In genomic region chr11:4404277-4404676, GRCm38 (mm10) we compare ENCODE assay signal across 28 mouse cellular contexts. TPM values are rescaled to one million over a fixed set of nuclear protein-coding genes. Genes with fewer than 3 reads are reported as not detected.
DNase-seq lines count a peak whose midpoint lies in the region; TF ChIP-seq lines count a peak whose summit lies in the region.
"Had no signal": no experiment of that assay in that cellular context is flagged by ENCODE, and none has a peak within 500 bp of the region (broad histone marks: within the 10 kb centered on the region; RNA-seq: fewer than 3 reads in every experiment).

No protein-coding gene starts in this region.

- no peaks in the 10 kb centered on the region for H3K4me1 ChIP-seq in lung, adult 2 months (ENCODE audit: control insufficient read depth, insufficient read depth, low read length)
- H3K4me1 ChIP-seq: embryonic facial prominence, embryonic 13.5 days; forebrain, embryonic 12.5 days; limb, embryonic 10.5 days; limb, embryonic 15.5 days; midbrain, embryonic 13.5 days; neural tube, embryonic 15.5 days had no signal

- peak; percentile 14 for DNase-seq in embryo, embryonic 10 days (ENCODE audit: low spot score)
- DNase-seq in embryo, embryonic 11 days = no peak
- DNase-seq in lung, adult 2 months = peak; percentile 5
- no peak for DNase-seq in lung, postnatal 10 days
- peak; percentile 16 for DNase-seq in ES-CJ7 (ENCODE audit: low read depth, low spot score)
- peak; percentile 7 for DNase-seq in lung, postnatal 25 days (ENCODE audit: low spot score)
- DNase-seq in cerebellum, adult 9-10 months = no peak
- DNase-seq in ovary, adult 18-20 months (ENCODE audit: low spot score) = no peak
- DNase-seq: adrenal gland, postnatal 14 days; cerebellum, adult 11-12 months; cerebellum, postnatal 10 days; gastrocnemius, postnatal 10 days; heart, postnatal 10 days; kidney, adult 18-20 months; kidney, postnatal 14 days; layer of hippocampus, adult 9-11 months; right cerebral cortex, adult 18-20 months; spleen, adult 18-20 months; thymus, postnatal 14 days had no signal

- WGBS in lung, adult 2 months = 36% methylated on average over 4 of the region's 4 CpGs

- H3K4me3 ChIP-seq in lung, adult 2 months (replicated peaks; ENCODE audit: extremely low read depth, low read depth, low read length) = no peak overlapping the region
- H3K4me3 ChIP-seq: embryonic facial prominence, embryonic 13.5 days; forebrain, embryonic 12.5 days; heart, embryonic 13.5 days; hindbrain, embryonic 10.5 days; limb, embryonic 10.5 days; limb, embryonic 15.5 days; lung, embryonic 15.5 days; midbrain, embryonic 13.5 days; neural tube, embryonic 15.5 days had no signal

- TF ChIP-seq CTCF in lung, adult 2 months (IDR thresholded peaks at IDR 0.05; ENCODE audit: insufficient read depth, low read length) = no peak

- no peak for TF ChIP-seq POLR2A in lung, adult 2 months (IDR thresholded peaks at IDR 0.05; ENCODE audit: borderline replicate concordance, extremely low read depth, low read depth, low read length)

RNA-seq across cellular contexts. Expression of gene Hormad2, which starts 36.6 kb away (rescaled TPM):
- polyA plus RNA-seq in lung, adult 2 months (2012; rRNA removed) = 0.06 TPM in 1 of 2 replicates, not detected in the other
- polyA plus RNA-seq: embryonic facial prominence, embryonic 13.5 days; forebrain, embryonic 12.5 days; hindbrain, embryonic 10.5 days; midbrain, embryonic 13.5 days; neural tube, embryonic 15.5 days had no signal

Comparison
In these comparisons a context has a peak if more than half of its experiments do, and no peak if none do; other contexts are left out.
1. DNase-seq: peak in embryo, embryonic 10 days (single experiment), lung, adult 2 months (single experiment), ES-CJ7 (single experiment) and lung, postnatal 25 days (single experiment); none in embryo, embryonic 11 days (single experiment), lung, postnatal 10 days (single experiment), cerebellum, adult 9-10 months (single experiment) and ovary, adult 18-20 months (single experiment).